Mouse (Mus musculus): ENCODE results near the gene Ctsa.
"Not testable (repeated sequence)": the region's sequence is repeated elsewhere in the genome, so short reads cannot be mapped to it uniquely, and the experiment has no call there.

Gene Ctsa

DNA sequence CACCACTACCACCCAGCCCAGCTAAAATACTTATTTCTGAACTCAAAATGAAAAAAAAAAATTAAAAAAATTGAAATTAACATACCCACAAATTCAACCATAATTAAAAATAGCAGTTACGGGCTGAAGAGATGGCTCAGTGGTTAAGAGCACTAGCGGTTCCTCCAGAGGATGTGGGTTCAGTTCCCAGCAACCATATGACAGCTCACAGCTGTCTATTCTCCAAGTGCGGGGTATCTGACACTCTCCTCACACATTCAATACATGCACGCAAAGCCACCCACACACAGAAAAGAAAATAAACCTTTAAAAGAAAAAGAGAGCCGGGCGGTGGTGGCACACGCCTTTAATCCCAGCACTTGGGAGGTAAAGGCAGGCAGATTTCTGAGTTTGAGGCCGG is 17.4 kb downstream of the Ctsa start:
- DNase-seq (ENCODE audit: low spot score) = no peak

DNA sequence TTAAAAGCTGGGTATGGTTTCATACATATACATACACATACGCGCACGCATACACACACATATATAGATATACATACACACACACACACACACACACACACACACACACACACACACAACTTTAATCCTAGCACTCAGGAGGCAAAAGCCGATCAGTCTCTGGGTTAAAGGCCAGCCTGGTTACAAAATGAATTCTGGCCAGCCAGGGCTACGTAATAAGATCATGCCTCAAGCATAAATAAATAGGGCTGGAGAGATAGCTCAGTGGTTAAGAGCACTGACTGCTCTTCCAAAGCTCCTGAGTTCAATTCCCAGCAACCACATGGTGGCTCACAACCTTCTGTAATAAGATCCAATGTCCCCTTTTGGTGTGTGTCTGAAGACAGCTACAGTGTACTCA is 22.9 kb downstream of the Ctsa start:
- not testable (repeated sequence) for DNase-seq (ENCODE audit: low spot score)

DNA sequence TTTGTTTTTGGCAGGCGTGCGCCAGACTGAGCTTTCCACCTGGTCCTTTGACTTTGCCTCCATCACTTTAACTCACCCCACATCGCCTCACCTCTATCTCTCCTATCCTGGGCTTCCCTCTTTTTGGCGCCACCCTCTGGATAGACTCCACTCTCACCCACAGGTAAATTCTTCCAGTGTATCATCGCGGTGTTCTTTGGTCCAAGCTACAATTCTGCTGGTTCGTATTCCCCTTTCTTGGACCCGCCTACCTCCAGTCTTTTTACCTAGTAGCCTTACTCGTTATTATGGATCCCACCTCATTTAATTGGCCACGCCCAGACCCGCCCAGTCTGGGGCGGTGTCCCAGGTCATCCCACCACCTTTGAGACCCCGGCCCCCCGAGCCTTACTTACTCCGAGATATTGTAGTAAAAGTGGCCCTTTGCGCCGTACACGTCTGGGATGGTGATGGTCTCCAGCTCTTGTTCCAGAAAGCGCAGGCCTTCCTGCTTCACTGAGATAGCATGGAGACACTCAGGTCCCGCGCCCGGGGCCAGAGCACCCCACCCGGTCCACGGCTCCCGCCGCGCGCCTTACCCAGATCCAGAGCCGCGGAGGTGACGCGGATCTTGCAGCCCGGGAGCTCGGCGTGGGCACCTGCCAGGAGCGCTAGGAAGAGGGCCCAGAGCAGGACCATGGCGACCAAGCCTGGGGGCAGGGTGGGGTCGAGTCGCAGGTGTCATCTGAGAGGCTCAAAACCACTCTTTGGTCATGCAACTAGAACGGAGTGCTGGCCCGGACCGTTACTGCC is 23.8 kb downstream of the Ctsa start:
- DNase-seq (ENCODE audit: low spot score) = no peak

DNA sequence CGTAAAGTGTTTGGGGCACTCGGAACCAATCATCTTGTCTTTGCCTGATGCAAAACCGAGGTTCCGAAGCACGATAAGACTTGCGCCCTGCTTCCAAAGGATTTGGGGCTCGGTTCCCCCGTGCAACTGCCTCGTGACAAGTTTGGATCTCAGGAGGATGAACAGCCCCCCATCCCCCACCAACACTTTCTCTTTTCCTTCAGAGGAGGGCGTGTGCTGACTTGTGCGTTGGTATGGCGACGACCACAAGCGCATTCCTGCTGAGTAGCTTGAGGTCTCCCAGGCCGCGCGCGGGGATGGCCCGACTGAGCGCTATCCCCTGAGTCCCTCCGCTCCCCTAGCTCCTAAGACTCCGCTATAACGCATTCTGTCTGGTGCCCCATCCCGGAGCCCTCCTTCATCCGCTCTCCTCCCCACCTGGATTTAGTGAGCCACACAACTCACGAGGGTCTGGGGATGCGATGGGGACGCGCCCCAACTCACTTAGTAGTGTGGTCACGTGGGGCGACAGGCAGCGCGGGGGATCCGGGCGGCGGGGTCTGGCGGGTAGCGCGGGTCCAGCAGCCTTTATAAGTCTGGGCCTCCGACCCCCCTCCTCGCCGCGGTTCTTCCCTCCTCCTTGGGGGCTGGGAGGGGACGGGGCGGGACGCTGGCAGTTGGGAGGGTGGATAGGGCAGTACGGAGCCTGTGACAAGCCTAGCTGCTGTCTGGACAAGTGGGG is 24.6 kb downstream of the Ctsa start, which contains the start of gene Pltp:
TSS of gene Pltp (minus strand) at position 611 of the 721 bp plus-strand sequence.
- DNase-seq (ENCODE audit: low spot score) = peak; percentile 71

DNA sequence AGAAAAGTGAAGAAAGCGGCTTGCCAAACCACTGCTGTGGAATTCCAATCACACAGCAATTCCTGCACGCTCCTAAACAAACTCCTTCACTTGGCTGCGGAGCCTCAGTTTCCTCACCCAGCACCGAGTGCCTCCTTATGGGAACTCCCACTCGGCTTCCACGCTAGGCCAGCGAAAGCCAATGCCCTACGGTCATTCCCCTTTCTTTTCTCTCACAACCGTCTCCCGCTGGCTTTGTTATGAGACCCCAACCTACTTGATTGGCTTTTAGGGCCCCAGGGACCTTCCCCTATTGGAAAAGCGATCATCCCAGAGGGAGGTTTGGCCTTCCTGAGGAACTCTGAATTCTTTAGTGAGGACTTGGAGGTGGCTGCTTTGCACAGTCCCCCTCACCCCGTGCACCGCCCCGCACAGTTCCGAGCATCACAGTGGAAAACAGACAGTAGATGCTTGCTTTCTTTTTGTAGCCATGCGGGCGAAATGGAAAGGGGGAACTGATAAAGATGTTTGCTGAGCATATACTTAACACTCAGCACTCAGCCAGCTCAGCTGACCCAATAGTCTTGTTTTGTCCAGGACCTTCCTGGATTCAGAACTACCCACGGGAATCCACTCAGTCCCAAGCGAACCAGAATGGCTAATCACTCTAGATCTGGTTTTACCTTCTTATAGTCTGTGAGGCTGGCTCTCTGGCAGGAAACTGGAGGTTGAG is 25.3 kb downstream of the Ctsa start:
- DNase-seq (ENCODE audit: low spot score) = no peak

DNA sequence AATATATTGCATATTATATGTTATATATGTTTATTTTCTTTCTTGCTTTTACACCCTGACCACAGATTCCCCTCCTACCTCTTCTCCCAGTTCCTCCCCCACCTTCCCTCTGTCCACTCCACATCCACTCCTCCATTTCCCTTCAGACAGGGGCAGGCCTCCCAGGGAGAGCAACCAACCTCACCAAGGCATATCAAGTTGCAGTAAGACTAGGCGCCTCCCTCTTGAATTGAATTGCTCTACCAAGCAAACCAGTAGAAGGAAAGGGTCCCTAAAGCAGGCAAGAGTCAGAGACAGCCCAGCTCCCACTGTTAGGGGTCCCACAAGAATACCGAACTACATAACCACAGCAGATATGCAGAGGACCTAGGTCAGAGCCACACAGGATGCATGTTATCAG is 26.5 kb downstream of the Ctsa start:
- DNase-seq (ENCODE audit: low spot score) = no peak

DNA sequence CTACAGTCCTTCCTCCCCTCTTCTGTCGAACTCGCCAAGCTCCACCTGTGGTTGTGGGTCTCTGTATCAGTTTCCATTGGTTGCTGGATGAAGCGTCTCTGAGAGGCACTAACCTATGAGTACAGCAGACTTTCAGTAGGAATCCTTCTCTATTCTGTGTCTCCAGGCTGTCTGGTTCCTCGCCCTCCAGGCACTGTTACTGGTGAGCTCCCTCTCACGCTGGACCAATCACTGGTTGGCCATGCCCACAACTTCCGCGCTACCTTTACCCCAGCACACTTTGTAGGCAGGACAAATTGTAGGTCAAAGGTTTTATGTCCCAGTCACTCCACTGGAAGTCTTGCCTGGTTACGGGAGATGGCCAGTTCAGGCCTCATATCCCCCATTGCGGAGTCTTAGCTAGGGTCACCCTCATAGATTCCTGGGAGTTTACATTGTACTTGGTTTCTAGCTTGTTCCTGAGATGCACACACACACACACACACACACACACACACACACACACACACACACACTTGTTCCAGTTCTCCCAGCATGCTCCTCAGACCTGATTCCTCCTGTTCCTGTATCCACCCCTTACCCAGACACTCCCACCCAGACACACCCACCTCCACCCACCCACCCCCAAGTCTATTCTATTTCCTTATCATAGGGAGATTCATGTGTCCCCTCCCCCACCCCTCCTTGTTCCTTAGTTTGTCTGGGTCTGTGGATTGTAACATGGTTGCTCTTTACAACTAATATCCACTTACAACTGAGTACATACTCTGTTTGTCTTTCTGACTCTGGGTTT is 27.2 kb downstream of the Ctsa start:
- no peak for DNase-seq (ENCODE audit: low spot score)

DNA sequence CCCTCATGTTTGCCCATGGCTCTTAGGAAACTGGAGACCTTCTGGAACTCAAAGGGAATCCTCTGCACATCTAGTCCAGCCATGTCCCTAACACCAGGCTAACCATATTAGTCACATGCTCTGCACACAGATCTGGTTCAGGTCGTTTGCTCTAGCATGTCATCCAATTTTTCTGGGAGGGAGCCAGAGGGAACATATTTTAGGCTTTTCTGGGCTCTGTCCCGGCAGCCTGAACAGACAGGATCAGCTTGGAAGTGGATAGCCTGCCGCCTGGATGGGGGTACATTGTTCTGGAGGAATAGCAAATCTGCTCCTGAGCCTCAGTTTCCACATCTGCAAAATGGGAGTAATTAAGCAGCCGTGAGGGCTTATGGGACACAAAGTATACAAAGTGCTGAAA is 28.4 kb downstream of the Ctsa start:
- no peak for DNase-seq (ENCODE audit: low spot score)

DNA sequence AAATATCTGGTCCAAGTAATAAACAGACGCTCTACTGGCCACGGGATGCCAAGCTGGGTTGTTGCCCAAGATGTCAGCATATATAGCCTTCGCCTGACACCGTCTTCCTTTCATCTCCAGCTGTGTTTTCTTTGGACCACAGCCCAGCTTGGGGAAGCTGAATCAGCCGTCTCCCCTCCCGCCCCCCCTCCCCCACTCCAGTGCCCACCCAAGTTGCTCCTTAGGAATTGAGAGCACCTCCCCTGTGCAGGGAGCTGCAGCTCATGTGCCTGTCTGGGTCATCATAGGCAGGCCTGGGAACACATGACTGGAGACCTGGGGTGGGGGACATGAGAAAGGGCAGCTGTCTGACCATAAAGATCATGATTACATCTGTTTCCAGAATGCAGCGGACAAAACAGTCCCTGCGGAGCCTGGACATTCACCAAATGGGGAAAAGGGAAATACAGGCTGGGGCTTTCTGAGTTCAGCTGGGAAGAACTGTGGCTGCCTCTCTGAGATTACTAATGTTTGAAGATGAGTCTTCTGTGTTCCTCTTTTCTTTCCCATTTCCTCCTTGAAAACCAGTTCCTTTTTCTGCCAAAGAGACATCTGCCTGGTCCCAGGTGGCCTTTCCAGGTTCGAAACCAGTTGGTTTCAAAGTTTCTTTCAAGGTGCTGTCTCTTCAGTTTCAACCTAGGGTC is 29.6 kb downstream of the Ctsa start:
- DNase-seq (ENCODE audit: low spot score) = peak; percentile 84

DNA sequence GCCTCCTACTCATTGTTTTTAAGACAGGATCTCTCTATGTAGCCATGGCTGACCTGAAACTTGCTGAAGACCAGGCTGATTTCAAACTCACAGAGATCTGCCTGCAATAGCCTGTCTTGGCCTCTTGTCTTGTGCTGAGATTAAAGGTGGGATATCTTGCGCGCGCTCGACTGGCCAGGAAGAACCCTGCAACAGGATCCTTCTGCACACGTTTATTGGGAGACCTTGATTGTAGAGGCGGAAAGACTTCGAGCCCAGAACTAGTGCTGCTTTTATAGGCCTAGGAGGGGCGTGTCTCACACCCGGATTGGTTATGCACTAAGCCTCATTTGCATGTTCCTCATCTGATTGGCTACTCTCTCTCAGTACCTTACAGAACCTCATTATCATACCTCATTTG is 30.7 kb downstream of the Ctsa start:
- DNase-seq (ENCODE audit: low spot score) = not testable (repeated sequence)

DNA sequence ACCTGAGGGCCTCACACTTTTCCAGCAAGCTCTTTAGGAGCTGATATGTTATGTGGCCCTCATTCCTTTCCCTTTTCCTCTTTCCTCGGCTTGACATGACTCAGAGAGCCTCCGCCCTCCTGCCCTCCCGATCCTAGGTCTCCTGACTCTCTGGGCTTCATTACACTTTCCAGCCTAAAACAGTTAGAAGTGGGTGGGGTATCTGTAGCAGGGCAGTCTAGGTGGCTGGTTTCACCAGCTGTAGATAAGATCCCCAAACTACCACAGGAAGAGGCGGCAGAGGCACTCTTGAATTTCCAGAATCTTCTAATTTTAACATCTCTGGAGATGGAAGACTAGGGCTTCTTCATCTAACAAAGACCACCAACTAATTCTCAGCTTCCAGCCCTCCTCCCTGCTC is 31.9 kb downstream of the Ctsa start:
- no peak for DNase-seq (ENCODE audit: low spot score)

DNA sequence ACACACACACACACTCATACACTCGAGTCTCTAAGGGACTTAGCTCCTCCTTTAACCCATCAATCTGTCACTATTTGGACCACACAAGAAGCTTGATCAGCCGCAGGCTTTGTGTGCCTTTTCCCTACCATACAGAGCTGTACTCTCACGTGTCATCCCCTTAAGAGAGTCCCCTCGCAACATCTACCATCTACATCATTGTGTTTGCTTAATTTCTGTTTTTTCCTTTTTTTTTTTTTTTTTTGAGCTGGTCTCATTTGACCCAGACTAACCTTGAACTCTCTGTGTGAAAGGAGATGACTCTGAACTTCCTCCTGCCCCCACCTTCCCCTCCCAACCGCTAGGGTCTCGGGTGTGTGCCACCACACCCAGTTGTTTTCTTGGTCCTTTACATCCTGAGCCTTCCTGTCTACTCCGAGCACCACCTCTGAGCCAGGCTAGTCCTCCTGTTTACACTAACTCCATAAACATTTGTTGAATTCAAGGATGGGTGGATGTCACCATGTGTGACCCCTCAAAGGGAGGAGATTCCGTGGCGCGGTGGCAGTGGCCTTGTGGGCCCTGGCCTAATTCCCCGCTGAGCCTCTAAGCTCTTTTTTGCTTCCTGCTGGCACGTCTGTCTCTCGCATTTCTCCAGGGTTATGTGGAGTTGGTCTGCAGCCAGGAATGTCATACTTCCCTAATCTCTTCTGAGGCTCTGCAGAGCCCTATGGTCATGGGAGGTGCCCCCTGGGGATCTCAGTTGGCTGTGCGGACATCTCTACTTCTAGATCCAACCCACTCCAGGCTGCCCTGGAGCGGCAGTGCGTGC is 34.3 kb downstream of the Ctsa start:
- DNase-seq (ENCODE audit: low spot score) = peak; percentile 91

DNA sequence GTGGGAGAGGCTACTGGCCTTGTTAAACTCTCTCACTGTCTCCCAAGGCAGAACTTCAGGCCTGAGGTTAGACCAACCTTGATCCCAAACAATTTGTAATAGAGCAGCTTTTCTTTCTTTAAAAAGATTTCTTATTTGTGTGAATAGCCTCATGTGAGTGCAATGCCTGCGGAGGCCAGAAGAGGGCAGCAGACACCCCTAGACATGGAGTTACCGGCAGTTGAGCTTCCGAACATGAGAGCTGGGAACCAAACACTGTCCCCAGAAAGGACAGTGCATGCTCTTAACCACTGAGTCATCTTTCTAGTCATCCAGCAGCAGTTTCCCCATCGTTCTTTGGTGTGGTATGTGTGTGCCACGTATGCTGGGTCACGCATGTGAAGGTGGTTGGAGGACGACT is 34.9 kb downstream of the Ctsa start:
- DNase-seq (ENCODE audit: low spot score) = no peak

DNA sequence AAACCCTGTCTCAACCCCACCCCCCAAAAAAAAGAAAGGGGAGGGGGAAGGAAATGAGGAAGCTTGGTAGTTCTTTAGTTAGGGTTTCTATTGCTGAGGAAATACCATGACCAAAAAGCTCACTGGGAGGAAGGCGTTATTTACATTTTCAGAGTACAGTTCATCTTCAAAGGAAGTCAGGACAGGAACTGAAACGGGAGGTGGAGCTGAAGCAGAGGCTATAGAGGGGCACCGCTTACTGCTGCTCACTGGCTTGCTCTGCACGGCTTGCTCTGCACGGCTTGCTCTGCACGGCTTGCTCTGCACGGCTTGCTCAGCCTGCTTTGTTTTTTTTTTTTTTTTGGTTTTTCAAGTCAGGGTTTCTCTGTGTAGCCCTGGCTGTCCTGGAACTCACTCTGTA is 35.8 kb downstream of the Ctsa start:
- DNase-seq (ENCODE audit: low spot score) = peak; percentile 70

DNA sequence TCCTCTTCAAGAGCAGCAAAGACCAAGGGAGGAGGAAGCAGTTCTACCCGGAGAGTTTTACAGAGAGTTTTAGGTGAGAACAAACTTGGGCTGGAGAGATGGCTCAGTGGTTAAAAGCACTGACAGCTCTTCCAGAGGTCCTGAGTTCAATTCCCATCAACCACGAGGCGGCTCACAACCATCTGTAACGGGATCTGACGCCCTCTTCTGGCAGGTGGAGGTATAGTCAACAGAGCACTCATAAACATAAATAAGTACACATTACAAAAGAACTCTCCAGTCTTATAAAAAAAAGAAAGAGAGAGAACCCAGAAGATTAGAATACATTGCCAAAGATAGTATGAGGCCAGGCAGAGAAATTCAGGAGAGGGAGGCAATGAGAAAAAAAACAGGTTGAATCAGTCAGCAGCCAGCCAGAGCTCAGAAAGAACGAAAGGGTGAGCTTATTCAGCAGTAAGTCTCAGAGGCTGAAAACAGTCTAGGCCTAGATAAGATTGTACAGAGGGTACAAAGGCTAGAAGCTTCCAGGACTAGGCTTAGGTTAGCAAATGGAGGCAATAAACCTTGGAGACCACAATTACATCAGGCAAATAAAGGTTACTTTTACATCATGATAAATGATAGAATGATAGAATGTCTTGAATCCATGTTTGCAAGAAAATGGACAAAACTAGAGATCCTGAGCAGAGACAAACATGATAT is 39.1 kb downstream of the Ctsa start:
- DNase-seq (ENCODE audit: low spot score) = no peak

DNA sequence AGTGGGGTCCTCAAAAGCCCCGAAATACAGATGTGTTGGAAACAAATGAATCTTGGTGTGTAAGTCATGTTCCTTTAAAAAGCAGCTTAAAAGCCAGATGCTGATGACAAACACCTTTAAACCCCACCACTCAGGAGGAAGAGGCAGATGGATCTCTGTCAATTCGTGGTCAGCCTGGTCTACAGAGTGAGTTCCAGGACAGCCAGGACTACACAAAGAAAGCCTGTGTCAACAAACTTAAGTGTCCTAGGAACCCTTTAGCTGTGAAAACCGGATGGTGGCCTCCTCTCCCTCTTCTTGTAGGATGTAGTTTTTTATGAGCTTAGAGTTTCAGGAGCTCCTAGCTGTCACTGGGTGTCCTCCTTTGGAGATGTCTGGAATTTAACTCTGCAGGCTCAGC is 40.9 kb downstream of the Ctsa start:
- DNase-seq (ENCODE audit: low spot score) = no peak

DNA sequence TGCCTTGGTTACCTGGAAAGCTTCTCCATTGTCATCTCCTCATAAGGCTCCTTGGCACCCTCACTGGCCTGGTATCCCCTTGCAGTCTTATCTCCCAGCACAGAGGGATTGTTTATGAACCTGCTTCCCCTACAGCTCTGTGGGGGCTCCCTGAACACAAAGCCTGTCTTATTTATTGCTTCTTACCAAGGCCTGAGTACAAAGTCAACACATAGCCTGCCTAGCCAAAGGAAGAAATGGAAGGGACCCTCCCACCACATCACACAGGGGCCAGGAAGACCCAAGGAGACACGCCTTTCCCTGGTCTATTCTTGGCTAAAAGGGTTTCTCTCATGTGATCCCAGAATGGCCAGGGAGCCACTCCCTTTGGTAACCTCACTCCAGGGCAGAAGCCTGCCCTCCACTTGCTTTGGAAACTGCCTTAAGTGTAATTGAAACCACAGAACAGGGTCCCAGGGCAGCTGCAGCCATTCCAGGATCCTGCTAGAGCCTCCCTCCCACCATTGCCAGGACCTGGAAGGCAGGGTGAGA is 41.6 kb downstream of the Ctsa start:
- peak; percentile 88 for DNase-seq (ENCODE audit: low spot score)

DNA sequence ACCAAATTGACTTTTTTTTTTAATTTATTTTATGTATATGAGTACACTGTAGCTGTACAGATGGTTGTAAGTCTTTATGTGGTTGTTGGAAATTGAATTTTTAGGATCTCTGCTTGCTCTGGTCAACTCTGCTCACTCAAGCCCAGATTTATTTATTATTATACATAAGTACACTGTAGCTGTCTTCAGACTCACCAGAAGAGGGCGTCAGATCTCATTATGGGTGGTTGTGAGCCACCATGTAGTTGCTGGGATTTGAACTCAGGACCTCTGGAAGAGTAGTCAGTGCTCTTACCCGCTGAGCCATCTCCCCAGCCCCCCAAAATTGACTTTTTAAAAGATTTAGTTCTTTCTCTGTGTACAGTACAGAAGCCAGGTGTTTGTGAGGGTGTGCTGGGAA is 43.0 kb downstream of the Ctsa start:
- DNase-seq (ENCODE audit: low spot score) = not testable (repeated sequence)

DNA sequence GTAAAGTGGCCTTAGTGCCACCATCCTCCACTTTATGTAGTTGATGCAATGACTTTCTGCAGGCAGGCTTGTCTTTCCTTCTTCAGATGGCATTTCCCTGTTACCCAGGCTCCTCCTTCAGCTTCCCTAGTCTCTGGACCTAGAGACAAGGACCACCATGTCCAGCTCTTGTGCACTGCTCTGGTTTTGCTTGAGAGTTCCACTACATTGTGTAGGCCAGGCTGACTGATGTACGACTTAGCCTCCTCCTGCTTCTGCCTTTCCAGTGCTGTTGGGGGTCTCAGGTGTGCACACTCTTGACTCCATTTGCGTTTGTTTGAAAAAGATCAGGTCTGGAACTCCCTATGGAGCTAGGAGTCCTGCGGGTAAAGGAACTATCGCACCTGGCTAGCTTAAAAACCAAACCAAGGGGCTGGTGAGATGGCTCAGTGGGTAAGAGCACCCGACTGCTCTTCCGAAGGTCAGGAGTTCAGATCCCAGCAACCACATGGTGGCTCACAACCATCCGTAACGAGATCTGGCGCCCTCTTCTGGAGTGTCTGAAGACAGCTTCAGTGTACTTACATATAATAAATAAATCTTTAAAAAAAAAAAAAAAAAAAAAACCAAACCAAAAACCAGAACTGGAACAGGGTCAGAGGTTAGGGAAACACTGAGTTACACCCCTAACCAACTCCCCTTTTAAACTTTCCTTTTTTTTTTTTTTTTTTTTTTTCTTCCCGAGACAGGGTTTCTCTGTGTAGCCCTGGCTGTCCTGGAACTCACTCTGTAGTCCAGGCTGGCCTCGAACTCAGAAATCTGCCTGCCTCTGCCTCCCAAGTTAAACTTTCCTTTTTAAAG is 44.9 kb downstream of the Ctsa start:
- DNase-seq (ENCODE audit: low spot score) = not testable (repeated sequence)

Data from lung, postnatal 25 days (tissue).